Mouse (Mus musculus) spleen, adult 2 months (tissue): ENCODE results near the gene Kdr. TPM values are rescaled to one million over a fixed set of nuclear protein-coding genes. Genes with fewer than 3 reads are reported as not detected.
"Not testable (repeated sequence)": the region's sequence is repeated elsewhere in the genome, so short reads cannot be mapped to it uniquely, and the experiment has no call there.

Experiments
- DNase-seq, 2 experiments: peaks; one replicate each; pipeline versions ENCODE4 v3.0.0 to v3.0.0-alpha.2; 2012 to 2021; ENCODE audit warnings: low spot score in 2 of 2, low read depth in 1 of 2
- H3K27ac ChIP-seq: fragments of 200-500 bp; 2 replicates; pipeline ENCODE4 v1.5.1; 2012; ENCODE audit warnings: low read length, inconsistent platforms; ENCODE audit not compliant: insufficient read depth
- H3K27me3 ChIP-seq: fragments of 200-500 bp; 2 replicates; pipeline ENCODE4 v1.6.1; 2012; ENCODE audit warnings: mild to moderate bottlenecking, moderate library complexity, low read length, inconsistent platforms; ENCODE audit not compliant: control insufficient read depth, insufficient read depth
- H3K36me3 ChIP-seq: fragments of 200-500 bp; 2 replicates; pipeline ENCODE4 v1.6.1; 2012; ENCODE audit warnings: mild to moderate bottlenecking, low read length, inconsistent platforms; ENCODE audit not compliant: control insufficient read depth, insufficient read depth
- H3K4me1 ChIP-seq: fragments of 200-500 bp; 2 replicates; pipeline ENCODE4 v1.6.1; 2011; ENCODE audit warnings: inconsistent platforms; ENCODE audit not compliant: control insufficient read depth, insufficient read depth, insufficient read length
- H3K4me3 ChIP-seq: fragments of 200-500 bp; 2 replicates; pipeline ENCODE4 v1.5.1; 2011; ENCODE audit warnings: mild to moderate bottlenecking, inconsistent platforms; ENCODE audit not compliant: insufficient read depth, insufficient read length; ENCODE audit errors: extremely low read depth
- CTCF ChIP-seq: fragments of 200-500 bp; IDR thresholded peaks from 2 replicates; pipeline ENCODE4 v1.5.1; 2011; ENCODE audit warnings: mild to moderate bottlenecking, inconsistent platforms; ENCODE audit not compliant: insufficient read depth, insufficient read length, insufficient replicate concordance; ENCODE audit errors: extremely low read depth
- POLR2A ChIP-seq: fragments of 200-500 bp; IDR thresholded peaks from 2 replicates; pipeline ENCODE4 v1.6.1; 2011; ENCODE audit warnings: low read depth, low read length, inconsistent platforms
- WGBS: fragments of 180-500 bp; shearing (Covaris S2); methylation state at CpG from one replicate; pipeline ENCODE4 v1.1.7; 2018; 5-methylcytosine and 5-hydroxymethylcytosine counted together
- polyA plus RNA-seq: library from polyadenylated mRNA; depleted of rRNA; stranded (reverse); fragments of >200 nt; gene quantifications from 2 replicates; pipeline ENCODE4 v1.2.3, GENCODE M21; 2012

Kdr gene
- polyA plus RNA-seq, 1 experiment = 6.5 TPM

- TF ChIP-seq POLR2A = no peak
- no peak for TF ChIP-seq CTCF
Measured at GRCm38 (mm10) chr5:75935225-75935624, 43.0 kb downstream of the Kdr start.

GRCm38 (mm10) chr5:75934201-75934600 is 44.1 kb downstream of the Kdr start:
- H3K36me3 ChIP-seq = no peaks in the 10 kb centered on the region
- H3K27ac ChIP-seq = no peak overlapping the region
- TF ChIP-seq POLR2A (no peak), CTCF (no peak)
- WGBS = 84% methylated on average over 10 of the region's 10 CpGs
- H3K27me3 ChIP-seq = no peaks in the 10 kb centered on the region
- H3K4me1 ChIP-seq = no peaks in the 10 kb centered on the region; the same call in 1 of the 2 replicates
- DNase-seq = no peak
- H3K4me3 ChIP-seq = no peak overlapping the region

More at GRCm38 (mm10) chr5:75935225-75935624, 43.0 kb downstream of the Kdr start:
- WGBS = 88% methylated on average over 8 of the region's 8 CpGs
- DNase-seq = no peak
- no peaks in the 10 kb centered on the region; the same call in 1 of the 2 replicates for H3K4me1 ChIP-seq
- no peaks in the 10 kb centered on the region for H3K27me3 ChIP-seq
- no peak overlapping the region for H3K27ac ChIP-seq
- no peak overlapping the region for H3K4me3 ChIP-seq
- H3K36me3 ChIP-seq = no peaks in the 10 kb centered on the region

- TF ChIP-seq CTCF (no peak), POLR2A (no peak)
- no peaks in the 10 kb centered on the region for H3K36me3 ChIP-seq
- no peak overlapping the region for H3K27ac ChIP-seq
- peak in 1 of 2 experiments; percentile 24 for DNase-seq
- WGBS = 7% methylated on average over 20 of the region's 20 CpGs
- no peaks in the 10 kb centered on the region; the same call in 1 of the 2 replicates for H3K4me1 ChIP-seq
- peak overlapping the region; percentile 6; the same call in 1 of the 2 replicates for H3K4me3 ChIP-seq
- no peaks in the 10 kb centered on the region for H3K27me3 ChIP-seq
Measured at GRCm38 (mm10) chr5:75933521-75934044, 44.7 kb downstream of the Kdr start.

GRCm38 (mm10) chr5:75931458-75931857 is 46.8 kb downstream of the Kdr start:
- not testable (repeated sequence) for H3K4me1 ChIP-seq, H3K27me3 ChIP-seq, H3K36me3 ChIP-seq, DNase-seq, H3K27ac ChIP-seq, H3K4me3 ChIP-seq
- 94% methylated on average over 4 of the region's 4 CpGs for WGBS

- no peak for TF ChIP-seq POLR2A
- no peak for TF ChIP-seq CTCF
- Histone ChIP-seq H3K27me3 (no peaks in the 10 kb centered on the region), H3K27ac (no peak overlapping the region), H3K4me3 (no peak overlapping the region), H3K4me1 (no peaks in the 10 kb centered on the region; the same call in 1 of the 2 replicates), H3K36me3 (no peaks in the 10 kb centered on the region)
- WGBS = 72% methylated on average over 7 of the region's 7 CpGs
- DNase-seq = no peak
Measured at GRCm38 (mm10) chr5:75929960-75930359, 48.3 kb downstream of the Kdr start.

GRCm38 (mm10) chr5:75922677-75923076 is 55.6 kb downstream of the Kdr start:
- H3K36me3 ChIP-seq = no peaks in the 10 kb centered on the region
- no peak overlapping the region for H3K4me3 ChIP-seq
- no peak for DNase-seq
- H3K27ac ChIP-seq = no peak overlapping the region
- TF ChIP-seq POLR2A (no peak), CTCF (no peak)
- 84% methylated on average over 6 of the region's 6 CpGs for WGBS
- no peaks in the 10 kb centered on the region for H3K27me3 ChIP-seq
- H3K4me1 ChIP-seq = no peaks in the 10 kb centered on the region

- H3K4me1 ChIP-seq = no peaks in the 10 kb centered on the region
- no peak overlapping the region for H3K4me3 ChIP-seq
- no peaks in the 10 kb centered on the region for H3K27me3 ChIP-seq
- 56% methylated on average over 12 of the region's 12 CpGs for WGBS
- no peaks in the 10 kb centered on the region for H3K36me3 ChIP-seq
- no peak for DNase-seq
- no peak overlapping the region for H3K27ac ChIP-seq
- TF ChIP-seq POLR2A (no peak), CTCF (no peak)
Measured at GRCm38 (mm10) chr5:75921730-75922387, 56.4 kb downstream of the Kdr start.
